Mouse (Mus musculus): ENCODE measurements around the gene Cdc27. TPM values are rescaled to one million over a fixed set of nuclear protein-coding genes. Genes with fewer than 3 reads are reported as not detected.
A peak's percentile ranks its signal among the peaks of the same experiment; 100 is the strongest.

The Cdc27 gene
- polyA plus RNA-seq, 1 experiment: 23.8 TPM

DNA sequence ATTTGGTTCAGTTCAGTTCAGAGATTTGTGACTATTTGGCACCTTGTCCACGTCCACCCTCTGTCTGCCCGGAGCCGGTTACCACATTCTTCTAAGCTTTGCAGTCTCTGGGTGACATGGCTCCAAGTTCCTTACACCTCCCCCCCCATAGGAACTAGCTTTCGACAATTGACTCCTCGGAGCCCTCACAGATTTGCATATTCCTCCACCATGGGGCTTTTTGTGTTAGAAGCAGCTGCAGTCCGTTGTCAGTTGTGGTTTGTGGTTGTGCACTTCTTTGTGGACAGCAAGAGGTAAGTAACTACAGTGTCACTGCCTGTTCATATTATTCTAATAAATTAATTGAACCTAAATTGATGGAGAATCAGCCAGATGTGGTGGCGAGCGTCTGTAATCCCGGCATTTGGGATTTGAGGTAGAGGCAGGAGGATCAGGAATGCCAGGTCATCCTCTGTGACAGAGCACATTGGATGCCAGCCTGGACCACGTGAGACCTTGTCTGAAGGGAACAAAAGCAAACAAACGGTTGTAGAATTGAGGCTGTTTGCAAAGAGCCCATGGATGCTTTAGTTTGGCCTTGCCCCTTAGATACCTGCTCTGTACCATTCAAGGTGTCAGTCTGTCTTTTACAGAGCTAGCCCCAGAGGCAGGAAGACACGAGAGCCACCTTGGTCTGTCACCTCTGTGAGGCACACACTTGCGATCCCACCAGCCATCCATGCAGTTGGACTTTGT, 32.4 kb upstream of the Cdc27 start:
- no peak for TF ChIP-seq POLR2A (IDR thresholded peaks at IDR 0.05; ENCODE audit: extremely low read depth, insufficient read depth, low read length)
- no peak for TF ChIP-seq CTCF (IDR thresholded peaks at IDR 0.05; ENCODE audit: extremely low read depth, insufficient read depth, low read length)
- Histone ChIP-seq H3K4me1 (ENCODE audit: control insufficient read depth, insufficient read depth, low read length) (0 out of 2 replicates have a peak, but pooled peaks cover 2% of the 10 kb centered on the region), H3K4me3 (ENCODE audit: insufficient read depth, low read length) (no peak overlapping the region)

DNA sequence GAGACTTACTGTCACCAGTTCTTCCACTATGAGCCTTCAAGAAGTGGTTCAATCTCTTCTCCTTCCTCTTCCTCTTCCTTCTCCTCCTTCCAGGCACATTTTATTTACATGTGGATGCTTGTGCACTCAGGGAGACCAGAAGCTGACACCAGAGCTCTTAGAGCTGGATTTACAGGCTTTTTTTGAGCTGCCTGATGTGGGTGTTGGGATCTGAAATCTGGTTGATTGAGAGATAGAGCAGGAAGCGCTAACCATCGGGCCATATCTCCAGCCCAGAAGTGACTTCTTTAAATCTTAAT, 31.8 kb upstream of the Cdc27 start:
- no peak overlapping the region for H3K4me3 ChIP-seq (ENCODE audit: insufficient read depth, low read length)
- no peak overlapping the region for H3K27ac ChIP-seq (ENCODE audit: insufficient read depth, low read length)
- TF ChIP-seq POLR2A (IDR thresholded peaks at IDR 0.05; ENCODE audit: extremely low read depth, insufficient read depth, low read length): no peak
- no peak for TF ChIP-seq CTCF (IDR thresholded peaks at IDR 0.05; ENCODE audit: extremely low read depth, insufficient read depth, low read length)
- 0 out of 2 replicates have a peak, but pooled peaks cover 2% of the 10 kb centered on the region for H3K4me1 ChIP-seq (ENCODE audit: control insufficient read depth, insufficient read depth, low read length)

More for the DNA sequence above, 32.4 kb upstream of the Cdc27 start:
- no peak overlapping the region for H3K27ac ChIP-seq (ENCODE audit: insufficient read depth, low read length)

DNA sequence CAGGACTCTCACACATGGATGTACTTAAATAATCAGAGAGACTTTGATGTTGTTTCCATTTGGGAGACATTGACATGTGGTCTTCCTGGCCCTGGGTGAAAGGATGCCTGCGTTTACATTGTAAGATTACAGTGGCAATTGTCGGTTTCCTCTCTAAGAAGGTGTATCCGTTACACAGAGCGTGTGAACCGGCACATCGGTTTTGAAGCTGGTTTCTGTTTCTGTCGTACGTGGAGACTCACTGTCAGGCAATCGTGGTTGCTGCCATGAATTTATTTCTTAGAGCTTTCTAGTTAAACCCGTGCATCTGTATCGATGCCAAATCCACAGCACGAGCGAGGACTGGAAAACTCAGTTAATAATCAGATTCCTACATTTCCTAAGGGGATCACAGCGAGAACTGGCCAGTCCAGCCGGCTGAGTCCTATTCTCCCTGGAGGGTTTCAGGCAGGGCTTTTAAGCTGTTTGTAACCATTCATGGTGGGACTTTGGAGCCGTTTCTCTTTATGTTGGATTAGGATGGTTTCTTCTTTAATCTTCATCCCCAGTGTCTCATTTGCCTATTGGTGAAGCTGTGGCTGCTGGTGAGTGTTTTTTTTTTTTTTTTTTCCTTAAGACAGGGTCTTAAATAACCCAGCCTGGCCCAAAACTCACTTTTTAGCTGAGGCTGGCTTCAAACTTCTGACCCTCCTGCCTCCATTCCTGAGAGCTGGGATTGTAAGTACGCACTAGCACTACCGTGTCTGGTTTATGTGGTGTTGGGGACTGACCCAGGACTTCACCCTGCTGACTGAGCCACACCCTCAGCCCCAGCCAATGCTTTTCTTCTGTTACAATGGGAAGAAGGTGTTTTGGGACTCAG, 31.3 kb upstream of the Cdc27 start:
- TF ChIP-seq POLR2A (IDR thresholded peaks at IDR 0.05; ENCODE audit: extremely low read depth, insufficient read depth, low read length) (no peak), CTCF (IDR thresholded peaks at IDR 0.05; ENCODE audit: extremely low read depth, insufficient read depth, low read length) (no peak)
- 0 out of 2 replicates have a peak, but pooled peaks cover 2% of the 10 kb centered on the region for H3K4me1 ChIP-seq (ENCODE audit: control insufficient read depth, insufficient read depth, low read length)
- no peak overlapping the region for H3K27ac ChIP-seq (ENCODE audit: insufficient read depth, low read length)
- H3K4me3 ChIP-seq (ENCODE audit: insufficient read depth, low read length): no peak overlapping the region

DNA sequence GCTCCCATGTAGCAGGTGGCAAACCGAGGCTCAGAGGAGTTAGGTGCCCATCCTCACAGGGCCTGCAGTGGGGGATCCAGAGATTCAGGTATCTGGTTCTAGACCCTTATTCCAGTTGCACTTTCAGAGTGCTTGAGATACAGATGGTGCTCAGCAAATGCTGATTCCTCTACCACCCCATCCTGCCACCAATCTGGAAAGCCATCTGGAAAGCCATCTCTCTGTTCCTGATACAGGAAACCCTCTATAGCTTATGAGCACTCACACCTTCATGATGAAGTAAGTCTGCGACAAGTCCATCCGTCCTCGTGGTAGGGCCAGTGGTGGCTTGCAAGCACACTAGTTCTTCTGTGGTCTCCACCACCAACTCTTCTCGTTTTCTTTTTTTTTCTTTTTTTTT, 30.2 kb upstream of the Cdc27 start:
- Histone ChIP-seq H3K4me1 (ENCODE audit: control insufficient read depth, insufficient read depth, low read length) (0 out of 2 replicates have a peak, but pooled peaks cover 2% of the 10 kb centered on the region), H3K4me3 (ENCODE audit: insufficient read depth, low read length) (no peak overlapping the region), H3K27ac (ENCODE audit: insufficient read depth, low read length) (no peak overlapping the region)
- TF ChIP-seq CTCF (IDR thresholded peaks at IDR 0.05; ENCODE audit: extremely low read depth, insufficient read depth, low read length): no peak
- TF ChIP-seq POLR2A (IDR thresholded peaks at IDR 0.05; ENCODE audit: extremely low read depth, insufficient read depth, low read length): no peak

DNA sequence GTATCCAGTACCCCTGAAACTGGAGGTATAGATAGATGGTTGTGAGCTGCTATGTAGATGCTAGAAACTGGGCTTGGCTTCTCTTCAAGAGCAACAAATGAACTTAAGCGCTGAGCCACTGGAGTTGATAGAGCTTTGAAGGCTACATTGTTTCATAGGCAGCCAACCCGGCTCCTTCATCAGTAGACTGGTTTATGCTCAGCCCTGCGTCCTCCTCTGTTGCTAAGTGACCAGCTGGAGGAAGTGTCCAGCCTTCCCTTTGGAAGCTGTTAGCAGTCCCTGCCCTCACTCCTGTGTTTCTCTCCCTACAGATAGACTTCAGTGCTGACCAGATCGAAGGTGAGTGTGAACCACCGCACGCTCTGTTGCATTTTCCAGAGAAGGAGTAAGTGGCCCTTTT, 29.7 kb upstream of the Cdc27 start:
- Histone ChIP-seq H3K4me3 (ENCODE audit: insufficient read depth, low read length) (no peak overlapping the region), H3K27ac (ENCODE audit: insufficient read depth, low read length) (no peak overlapping the region), H3K4me1 (ENCODE audit: control insufficient read depth, insufficient read depth, low read length) (0 out of 2 replicates have a peak, but pooled peaks cover 2% of the 10 kb centered on the region)
- TF ChIP-seq CTCF (IDR thresholded peaks at IDR 0.05; ENCODE audit: extremely low read depth, insufficient read depth, low read length): no peak
- no peak for TF ChIP-seq POLR2A (IDR thresholded peaks at IDR 0.05; ENCODE audit: extremely low read depth, insufficient read depth, low read length)

DNA sequence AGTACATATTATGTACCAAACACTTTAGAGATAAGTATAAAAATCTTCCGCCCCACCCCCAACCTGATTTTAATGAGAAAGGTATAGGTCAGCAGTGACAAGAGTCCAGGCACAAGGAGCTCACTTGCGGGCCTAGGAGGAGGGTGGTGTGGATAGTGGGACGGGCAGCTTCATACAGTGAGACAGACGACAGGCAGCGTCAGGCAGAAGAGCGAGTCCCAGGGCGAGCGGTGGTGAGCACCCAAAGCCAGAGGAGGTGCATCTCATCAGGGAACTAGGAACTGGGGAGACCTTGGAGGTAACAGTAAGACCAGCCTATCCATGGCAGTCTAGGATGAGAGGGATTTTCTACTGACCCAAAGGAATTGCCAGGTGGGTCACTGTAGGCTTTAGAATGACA, 29.2 kb upstream of the Cdc27 start:
- no peak overlapping the region for H3K27ac ChIP-seq (ENCODE audit: insufficient read depth, low read length)
- H3K4me3 ChIP-seq (ENCODE audit: insufficient read depth, low read length): no peak overlapping the region
- 0 out of 2 replicates have a peak, but pooled peaks cover 2% of the 10 kb centered on the region for H3K4me1 ChIP-seq (ENCODE audit: control insufficient read depth, insufficient read depth, low read length)
- TF ChIP-seq POLR2A (IDR thresholded peaks at IDR 0.05; ENCODE audit: extremely low read depth, insufficient read depth, low read length) (no peak), CTCF (IDR thresholded peaks at IDR 0.05; ENCODE audit: extremely low read depth, insufficient read depth, low read length) (no peak)

DNA sequence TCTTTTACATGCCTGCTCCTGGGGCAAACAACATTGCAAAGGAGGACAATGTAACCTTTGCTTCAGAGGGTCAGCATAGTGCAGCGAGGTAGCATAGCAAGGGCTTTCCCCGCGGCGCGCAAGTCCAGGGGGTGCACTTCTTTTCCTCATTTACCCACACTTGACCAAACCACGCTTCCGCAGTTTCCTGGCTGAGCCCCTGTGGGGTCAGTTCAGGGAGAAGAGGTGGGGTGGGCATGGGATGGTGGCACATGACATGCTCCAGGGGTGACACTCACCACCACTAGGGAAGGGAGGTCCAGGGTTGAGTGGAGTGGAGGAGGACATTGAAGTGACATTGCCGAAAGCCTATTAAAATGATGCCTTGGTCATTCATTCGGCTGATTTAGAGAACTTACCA, 28.7 kb upstream of the Cdc27 start:
- no peak overlapping the region for H3K27ac ChIP-seq (ENCODE audit: insufficient read depth, low read length)
- no peak overlapping the region for H3K4me3 ChIP-seq (ENCODE audit: insufficient read depth, low read length)
- 0 out of 2 replicates have a peak, but pooled peaks cover 2% of the 10 kb centered on the region for H3K4me1 ChIP-seq (ENCODE audit: control insufficient read depth, insufficient read depth, low read length)
- TF ChIP-seq CTCF (IDR thresholded peaks at IDR 0.05; ENCODE audit: extremely low read depth, insufficient read depth, low read length) (no peak), POLR2A (IDR thresholded peaks at IDR 0.05; ENCODE audit: extremely low read depth, insufficient read depth, low read length) (no peak)

DNA sequence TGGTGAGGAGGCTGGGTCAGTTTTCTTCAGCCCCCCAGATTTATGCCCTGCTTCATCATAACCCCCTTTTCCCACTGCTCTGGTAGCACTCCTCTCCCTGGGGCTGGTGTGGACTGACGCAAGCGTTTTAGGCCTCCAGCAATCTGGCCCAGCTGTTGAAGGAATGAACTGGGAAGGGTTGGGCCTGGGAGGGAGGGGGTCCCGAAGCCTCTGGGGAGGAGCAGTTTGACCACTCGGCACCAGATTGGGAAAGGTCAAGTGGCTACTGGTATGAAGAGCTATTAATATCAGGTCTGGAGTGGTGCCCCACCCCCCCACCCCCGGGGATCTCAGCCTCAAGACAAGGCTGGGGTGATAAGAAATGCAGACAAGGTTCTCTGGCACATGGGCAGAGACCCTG, 27.7 kb upstream of the Cdc27 start:
- H3K27ac ChIP-seq (ENCODE audit: insufficient read depth, low read length): no peak overlapping the region
- H3K4me3 ChIP-seq (ENCODE audit: insufficient read depth, low read length): no peak overlapping the region
- H3K4me1 ChIP-seq (ENCODE audit: control insufficient read depth, insufficient read depth, low read length): 0 out of 2 replicates have a peak, but pooled peaks cover 2% of the 10 kb centered on the region
- TF ChIP-seq CTCF (IDR thresholded peaks at IDR 0.05; ENCODE audit: extremely low read depth, insufficient read depth, low read length) (no peak), POLR2A (IDR thresholded peaks at IDR 0.05; ENCODE audit: extremely low read depth, insufficient read depth, low read length) (no peak)

DNA sequence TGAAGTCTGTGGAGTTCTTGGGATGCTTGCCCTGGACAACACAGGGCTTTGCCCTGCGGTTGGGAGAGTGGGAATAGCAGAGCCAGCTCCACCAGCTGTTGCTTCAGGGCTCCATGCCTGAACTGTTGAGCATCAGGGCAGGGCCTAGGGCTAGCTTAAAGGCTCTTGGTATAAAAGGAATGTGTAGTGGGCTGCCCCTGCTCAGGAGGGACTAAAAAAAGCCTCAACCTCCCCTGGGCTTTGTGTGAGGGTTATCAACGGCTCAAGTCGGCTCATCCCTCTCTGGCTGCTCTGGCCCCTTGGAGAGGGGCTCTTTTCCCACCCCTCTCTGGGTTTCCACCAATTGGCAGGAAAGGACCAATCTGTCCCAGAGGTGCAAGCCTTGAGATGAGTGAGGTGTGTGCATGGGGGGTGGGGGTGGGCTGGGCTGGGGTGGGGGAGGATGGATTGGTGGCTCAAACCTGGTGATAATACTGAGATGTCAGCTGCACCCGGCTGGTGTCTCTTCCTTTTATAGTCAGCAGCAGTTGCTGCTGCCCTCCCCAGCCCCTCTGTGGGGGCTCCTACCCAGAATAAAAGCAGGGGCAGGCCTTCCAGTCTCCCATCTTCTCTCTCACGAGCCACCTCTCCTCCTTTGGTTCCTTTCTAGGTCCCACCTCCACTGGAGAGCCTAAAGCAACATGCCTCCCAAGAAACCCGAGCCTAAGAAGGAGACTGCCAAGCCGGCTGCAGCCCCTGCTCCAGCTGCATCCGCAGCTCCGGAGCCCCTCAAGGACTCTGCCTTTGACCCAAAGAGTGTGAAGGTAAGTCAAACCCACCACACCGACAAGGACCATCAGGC, 26.6 kb upstream of the Cdc27 start:
- TF ChIP-seq POLR2A (IDR thresholded peaks at IDR 0.05; ENCODE audit: extremely low read depth, insufficient read depth, low read length) (no peak), CTCF (IDR thresholded peaks at IDR 0.05; ENCODE audit: extremely low read depth, insufficient read depth, low read length) (no peak)
- 0 out of 2 replicates have a peak overlapping the region, but pooled peaks have one; percentile 31 for H3K27ac ChIP-seq (ENCODE audit: insufficient read depth, low read length)
- H3K4me1 ChIP-seq (ENCODE audit: control insufficient read depth, insufficient read depth, low read length): peaks cover 2% of the 10 kb centered on the region; the same call in 1 of the 2 replicates
- no peak overlapping the region for H3K4me3 ChIP-seq (ENCODE audit: insufficient read depth, low read length)
